Mouse (Mus musculus) spleen, adult 2 months (tissue): Measurements from ENCODE around the gene Shisa3. TPM values are rescaled to one million over a fixed set of nuclear protein-coding genes. Genes with fewer than 3 reads are reported as not detected.

Source experiments
- DNase-seq, 2 experiments: peaks; one replicate each; pipeline versions ENCODE4 v3.0.0 to v3.0.0-alpha.2; 2012 to 2021; ENCODE audit warnings: low spot score in 2 of 2, low read depth in 1 of 2
- H3K27ac ChIP-seq: fragments of 200-500 bp; 2 replicates; pipeline ENCODE4 v1.5.1; 2012; ENCODE audit warnings: low read length, inconsistent platforms; ENCODE audit not compliant: insufficient read depth
- H3K27me3 ChIP-seq: fragments of 200-500 bp; 2 replicates; pipeline ENCODE4 v1.6.1; 2012; ENCODE audit warnings: mild to moderate bottlenecking, moderate library complexity, low read length, inconsistent platforms; ENCODE audit not compliant: control insufficient read depth, insufficient read depth
- H3K36me3 ChIP-seq: fragments of 200-500 bp; 2 replicates; pipeline ENCODE4 v1.6.1; 2012; ENCODE audit warnings: mild to moderate bottlenecking, low read length, inconsistent platforms; ENCODE audit not compliant: control insufficient read depth, insufficient read depth
- H3K4me1 ChIP-seq: fragments of 200-500 bp; 2 replicates; pipeline ENCODE4 v1.6.1; 2011; ENCODE audit warnings: inconsistent platforms; ENCODE audit not compliant: control insufficient read depth, insufficient read depth, insufficient read length
- H3K4me3 ChIP-seq: fragments of 200-500 bp; 2 replicates; pipeline ENCODE4 v1.5.1; 2011; ENCODE audit warnings: mild to moderate bottlenecking, inconsistent platforms; ENCODE audit not compliant: insufficient read depth, insufficient read length; ENCODE audit errors: extremely low read depth
- CTCF ChIP-seq: fragments of 200-500 bp; IDR thresholded peaks from 2 replicates; pipeline ENCODE4 v1.5.1; 2011; ENCODE audit warnings: mild to moderate bottlenecking, inconsistent platforms; ENCODE audit not compliant: insufficient read depth, insufficient read length, insufficient replicate concordance; ENCODE audit errors: extremely low read depth
- POLR2A ChIP-seq: fragments of 200-500 bp; IDR thresholded peaks from 2 replicates; pipeline ENCODE4 v1.6.1; 2011; ENCODE audit warnings: low read depth, low read length, inconsistent platforms
- WGBS: fragments of 180-500 bp; shearing (Covaris S2); methylation state at CpG from one replicate; pipeline ENCODE4 v1.1.7; 2018; 5-methylcytosine and 5-hydroxymethylcytosine counted together
- polyA plus RNA-seq: library from polyadenylated mRNA; depleted of rRNA; stranded (reverse); fragments of >200 nt; gene quantifications from 2 replicates; pipeline ENCODE4 v1.2.3, GENCODE M21; 2012

Shisa3 gene
- polyA plus RNA-seq, 1 experiment, result 1.1 TPM

DNA sequence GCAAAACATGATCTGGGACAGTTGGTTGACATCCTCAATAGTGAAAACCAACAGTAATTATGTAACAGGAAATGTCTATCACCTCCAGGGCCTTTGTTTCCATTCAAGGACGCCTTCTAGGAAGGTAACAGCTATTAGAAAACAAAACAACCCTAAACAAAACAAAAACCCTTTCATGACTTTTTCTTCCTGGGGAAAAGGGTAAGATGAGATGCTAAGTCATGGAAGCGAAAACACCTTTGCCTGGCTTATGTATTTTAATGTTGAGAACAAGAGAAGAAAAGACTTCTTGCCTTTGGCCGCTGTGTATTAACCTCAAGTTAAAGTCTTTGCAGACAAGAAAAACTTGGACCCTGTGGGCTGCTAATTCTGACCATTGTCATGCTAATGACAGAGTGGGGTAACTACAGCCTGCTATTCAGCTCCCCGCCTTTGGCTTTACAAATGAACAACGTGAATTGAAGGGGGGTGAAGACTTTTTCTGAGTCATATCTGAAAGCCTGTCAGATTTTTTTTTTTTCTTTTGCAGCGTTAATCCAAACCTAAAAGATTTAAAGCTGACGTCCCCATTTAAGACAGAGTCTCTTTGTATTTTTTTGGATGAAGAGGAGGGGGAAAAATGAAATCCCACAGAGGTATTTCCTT lies 25.6 kb downstream of the Shisa3 start:
- Histone ChIP-seq H3K4me1 (no peaks in the 10 kb centered on the region), H3K27me3 (no peaks in the 10 kb centered on the region), H3K27ac (no peak overlapping the region), H3K36me3 (peaks cover 18% of the 10 kb centered on the region), H3K4me3 (no peak overlapping the region)
- no peak for DNase-seq
- WGBS, result 83% methylated on average over 7 of the region's 7 CpGs
- TF ChIP-seq POLR2A, result no peak
- no peak for TF ChIP-seq CTCF

DNA sequence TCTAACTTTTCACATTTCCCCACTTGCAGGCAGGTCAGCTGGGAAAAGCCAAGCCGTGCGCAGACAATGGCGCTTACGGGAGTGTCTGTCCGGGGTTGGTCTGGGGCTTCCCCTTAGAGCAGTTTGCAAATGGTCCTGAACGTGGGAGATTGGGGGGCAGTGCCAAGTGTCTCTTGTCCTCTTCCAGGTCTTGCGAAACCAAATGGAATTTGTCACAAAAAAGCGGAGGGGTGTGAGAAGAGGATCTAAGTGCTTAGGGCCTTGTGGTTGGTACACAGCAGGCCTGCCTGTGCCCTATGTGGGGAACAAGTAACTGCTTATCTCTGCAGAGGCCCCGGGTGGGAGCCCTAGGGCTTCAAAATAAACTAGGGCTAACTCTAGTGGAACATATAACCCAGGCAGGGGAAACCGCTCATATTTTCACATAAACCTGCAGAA lies 26.2 kb downstream of the Shisa3 start:
- Histone ChIP-seq H3K4me3 (no peak overlapping the region), H3K27me3 (no peaks in the 10 kb centered on the region), H3K4me1 (no peaks in the 10 kb centered on the region), H3K36me3 (peaks cover 19% of the 10 kb centered on the region), H3K27ac (no peak overlapping the region)
- TF ChIP-seq POLR2A (no peak), CTCF (no peak)
- WGBS, result 86% methylated on average over 10 of the region's 10 CpGs
- no peak for DNase-seq

DNA sequence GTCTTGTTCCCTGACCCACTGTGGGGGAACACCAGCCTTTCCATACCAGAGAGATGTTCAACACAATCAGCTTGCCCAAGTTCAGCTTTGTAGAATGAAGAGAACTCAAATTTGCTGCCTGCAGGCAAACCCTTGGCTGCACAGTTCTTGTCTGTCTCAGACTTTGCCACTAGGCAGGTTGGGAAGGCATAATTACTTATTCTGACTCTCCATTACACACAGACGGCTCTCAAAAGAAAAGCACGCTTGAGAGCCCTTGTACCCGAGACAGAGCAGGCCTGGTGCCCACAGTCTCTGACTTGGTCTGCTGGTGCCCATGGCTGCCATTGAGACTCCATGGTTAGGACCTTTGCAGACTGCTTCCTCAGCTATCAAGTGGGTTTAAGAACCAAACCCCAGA lies 26.7 kb downstream of the Shisa3 start:
- Histone ChIP-seq H3K4me1 (no peaks in the 10 kb centered on the region), H3K36me3 (peaks cover 22% of the 10 kb centered on the region), H3K27ac (no peak overlapping the region), H3K27me3 (no peaks in the 10 kb centered on the region), H3K4me3 (no peak overlapping the region)
- no peak for DNase-seq
- no peak for TF ChIP-seq CTCF
- no peak for TF ChIP-seq POLR2A
- 95% methylated on average over 3 of the region's 3 CpGs for WGBS

DNA sequence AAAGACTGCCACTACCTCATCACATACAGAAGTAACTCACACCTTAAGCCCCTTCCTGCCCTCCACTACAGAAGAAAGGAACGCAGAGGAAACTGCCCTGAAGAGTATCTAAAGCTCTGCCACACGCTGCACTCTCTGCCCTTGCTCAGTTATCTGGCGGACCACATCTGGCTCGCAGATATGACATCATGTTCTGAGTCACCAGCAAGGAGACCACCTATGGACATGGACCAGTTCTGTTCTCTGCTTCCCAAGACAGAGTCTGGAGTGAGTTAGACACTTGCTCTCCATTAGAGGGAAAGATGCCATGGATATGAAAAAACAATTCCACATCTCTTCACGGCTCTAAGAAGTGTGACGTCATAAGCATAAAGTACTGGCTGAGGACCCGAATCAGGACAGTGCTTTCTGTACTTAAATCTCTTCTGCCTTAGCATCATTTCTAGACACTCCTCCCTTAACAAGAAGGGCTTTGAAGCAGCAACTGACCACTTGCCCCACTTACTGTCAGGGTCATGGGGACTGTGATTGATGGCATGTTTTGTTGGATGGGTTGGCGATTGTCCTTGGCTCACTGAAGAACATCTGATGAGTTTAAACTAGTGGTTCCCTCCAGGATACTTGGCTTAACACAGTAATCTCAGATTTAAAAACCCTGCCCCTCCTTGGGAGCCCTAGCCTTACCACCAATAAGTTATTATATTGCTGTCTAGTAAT lies 33.1 kb downstream of the Shisa3 start:
- DNase-seq, result no peak
- no peaks in the 10 kb centered on the region for H3K27me3 ChIP-seq
- no peak overlapping the region for H3K27ac ChIP-seq
- H3K4me3 ChIP-seq, result no peak overlapping the region
- WGBS, result 94% methylated on average over 8 of the region's 8 CpGs
- H3K36me3 ChIP-seq, result peaks cover 17% of the 10 kb centered on the region
- TF ChIP-seq POLR2A (no peak), CTCF (no peak)
- H3K4me1 ChIP-seq, result no peaks in the 10 kb centered on the region

DNA sequence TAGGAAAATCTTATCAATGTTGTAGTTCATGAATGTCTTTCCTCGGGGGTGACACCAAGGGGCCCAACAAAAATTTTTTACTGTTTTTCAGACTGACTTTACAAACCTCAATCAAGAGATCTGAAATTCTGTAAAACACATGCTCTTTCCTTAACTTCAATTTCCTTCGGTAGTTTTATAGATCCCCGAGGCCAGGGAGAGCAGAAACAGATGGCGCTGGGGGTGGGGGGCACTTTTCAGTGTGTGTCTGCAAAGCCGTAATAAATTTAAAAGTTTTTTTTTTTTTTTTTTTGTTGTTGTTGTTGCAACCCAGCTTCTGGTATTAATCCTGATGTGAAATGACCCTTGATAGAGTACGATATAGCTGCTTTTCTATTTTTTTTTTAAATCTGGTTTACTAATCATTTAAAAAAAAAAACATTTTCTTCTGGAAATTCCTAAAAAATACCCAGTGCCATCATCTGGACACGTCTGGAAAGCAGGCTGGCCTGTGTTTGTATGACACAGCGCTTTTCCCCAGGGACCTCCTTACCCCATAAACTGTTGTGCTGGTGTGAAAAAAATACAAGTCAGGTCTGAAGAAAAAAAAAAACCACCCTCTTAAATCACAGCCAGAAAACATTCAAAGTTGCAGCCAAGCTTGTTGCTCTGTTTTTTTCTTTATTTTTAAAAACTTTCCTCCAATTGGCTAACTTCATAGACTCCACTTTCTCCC lies 33.9 kb downstream of the Shisa3 start:
- 88% methylated on average over 8 of the region's 8 CpGs for WGBS
- H3K4me1 ChIP-seq, result no peaks in the 10 kb centered on the region
- no peaks in the 10 kb centered on the region for H3K27me3 ChIP-seq
- TF ChIP-seq POLR2A, result no peak
- TF ChIP-seq CTCF, result no peak
- H3K27ac ChIP-seq, result no peak overlapping the region
- H3K4me3 ChIP-seq, result no peak overlapping the region
- peaks cover 17% of the 10 kb centered on the region for H3K36me3 ChIP-seq
- no peak for DNase-seq

DNA sequence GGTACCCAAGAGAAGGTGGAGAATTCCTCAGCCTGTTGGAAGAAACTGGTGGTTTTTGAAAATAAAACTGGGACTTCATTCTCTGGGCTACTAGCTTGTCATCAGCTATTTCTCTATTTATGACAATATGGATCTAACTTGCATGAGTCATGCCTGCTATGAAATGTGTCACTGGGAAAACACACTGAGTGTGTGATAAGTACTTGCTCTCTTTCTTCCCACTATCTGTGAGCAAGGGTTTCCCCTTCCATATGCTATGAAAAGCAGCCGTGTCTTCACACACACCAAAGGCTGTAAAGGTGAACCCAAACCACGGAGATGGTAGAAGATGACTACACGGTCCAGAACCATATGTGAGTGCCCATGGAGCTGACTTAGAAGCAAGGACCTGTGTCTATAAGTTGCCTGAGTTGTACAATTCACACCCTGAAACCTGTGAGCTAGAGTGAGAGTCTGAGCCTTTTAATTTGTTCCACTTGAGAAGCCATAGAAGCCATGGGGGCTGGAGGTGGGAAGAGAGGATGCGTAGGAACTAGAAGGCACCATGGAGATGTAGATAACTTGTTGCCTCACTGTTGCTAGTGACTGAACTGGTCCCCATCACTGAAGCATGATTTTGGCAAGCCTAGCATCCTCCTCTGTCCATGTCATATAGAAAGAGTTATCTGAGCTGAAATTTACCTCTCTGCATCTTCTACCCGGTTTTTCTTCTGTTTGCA lies 36.0 kb downstream of the Shisa3 start:
- DNase-seq, result no peak
- no peaks in the 10 kb centered on the region for H3K27me3 ChIP-seq
- H3K4me3 ChIP-seq, result no peak overlapping the region
- H3K4me1 ChIP-seq, result no peaks in the 10 kb centered on the region
- no peak for TF ChIP-seq POLR2A
- TF ChIP-seq CTCF, result no peak
- peaks cover 18% of the 10 kb centered on the region for H3K36me3 ChIP-seq
- WGBS, result 94% methylated on average over 5 of the region's 5 CpGs
- H3K27ac ChIP-seq, result no peak overlapping the region
